Mouse (Mus musculus): Measurements from ENCODE around the gene Cd83. TPM values are rescaled to one million over a fixed set of nuclear protein-coding genes. Genes with fewer than 3 reads are reported as not detected.

Gene Cd83
- polyA plus RNA-seq, 1 experiment from 2014 or later = 8.0 TPM

DNA sequence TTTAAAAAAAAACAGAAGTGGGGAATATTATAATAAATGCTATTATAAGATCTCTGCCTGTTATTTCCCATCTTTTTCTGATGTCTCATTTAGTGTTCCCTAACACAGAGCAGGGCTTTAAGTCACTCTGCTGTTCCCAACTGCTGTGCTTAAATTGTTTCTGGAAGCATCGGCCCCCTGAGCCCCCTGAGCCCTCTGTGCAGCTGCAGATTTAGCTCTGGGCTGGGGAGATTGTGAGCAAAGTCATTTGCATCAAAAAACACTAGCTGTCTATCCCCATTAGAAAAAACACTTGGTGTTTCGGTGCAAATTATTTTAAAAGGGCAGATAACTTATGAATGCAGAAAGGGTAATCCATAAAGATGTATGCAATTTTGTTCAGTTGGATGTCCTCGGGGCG is 66.5 kb downstream of the Cd83 start:
- Histone ChIP-seq H3K4me1 (replicated peaks) (peaks cover 18% of the 10 kb centered on the region), H3K9ac (replicated peaks) (no peak overlapping the region), H3K9me3 (no peaks in the 10 kb centered on the region), H3K4me3 (replicated peaks) (no peak overlapping the region), H3K27me3 (peaks cover 18% of the 10 kb centered on the region), H3K27ac (peak overlapping the region; percentile 27; the same call in 1 of the 2 replicates), H3K4me2 (replicated peaks) (no peak overlapping the region), H3K36me3 (no peaks in the 10 kb centered on the region)
- peak; percentile 82 for ATAC-seq
- WGBS = 11% methylated on average over 4 of the region's 4 CpGs

Other genes with a start within 250 kb of the Cd83 start
- gene Mcur1, start 224.6 kb upstream of the Cd83 start, polyA plus RNA-seq (2015; fragmentation: Nextera tagmentation; extraction: Ambion mirVana) = 8.1 and 8.2 TPM in 2 replicates
- 20.4 and 29.8 TPM in 2 replicates for gene Rnf182, start 169.1 kb upstream of the Cd83 start, polyA plus RNA-seq (2015; fragmentation: Nextera tagmentation; extraction: Ambion mirVana)

Data from midbrain, embryonic 13.5 days (tissue).